Mouse (Mus musculus): ENCODE measurements around the gene Prkaca.

GRCm38 (mm10) chr8:84044103-84044502, 71.3 kb downstream of the Prkaca start:
- TF ChIP-seq CTCF (IDR thresholded peaks at IDR 0.05 in 2 of 3, conservative IDR thresholded peaks at IDR 0.05 in 1 of 3; ENCODE audit: control insufficient read depth in 1 of 3, insufficient read depth in 1 of 3, low read depth in 2 of 3, low read length in 3 of 3, poor library complexity in 1 of 3, severe bottlenecking in 1 of 3) = no peak
- TF ChIP-seq TAL1 (IDR thresholded peaks at IDR 0.05; ENCODE audit: low read length) = no peak
- TF ChIP-seq POLR2AphosphoS5 (IDR thresholded peaks at IDR 0.05; ENCODE audit: borderline replicate concordance, low read depth, low read length) = no peak
- no peak for TF ChIP-seq NELFE (IDR thresholded peaks at IDR 0.05; ENCODE audit: low read depth, low read length)
- TF ChIP-seq TCF12 (IDR thresholded peaks at IDR 0.05; ENCODE audit: low read depth, low read length) = no peak
- no peak for TF ChIP-seq POLR2A (IDR thresholded peaks at IDR 0.05; ENCODE audit: control insufficient read depth in 1 of 2, insufficient read depth in 1 of 2, low read depth in 1 of 2, low read length in 2 of 2, poor library complexity in 1 of 2)
- no peak for TF ChIP-seq CHD1 (IDR thresholded peaks at IDR 0.05; ENCODE audit: low read depth, low read length)
- TF ChIP-seq MAFK (IDR thresholded peaks at IDR 0.05; ENCODE audit: borderline replicate concordance, low read depth, low read length) = no peak
- no peak for TF ChIP-seq ZKSCAN1 (IDR thresholded peaks at IDR 0.05; ENCODE audit: low read depth, low read length)

Measured in MEL (cell line).